Mouse (Mus musculus): ENCODE data around the gene Slc2a2. TPM values are rescaled to one million over a fixed set of nuclear protein-coding genes. Genes with fewer than 3 reads are reported as not detected.
"Not testable (repeated sequence)": the region's sequence is repeated elsewhere in the genome, so short reads cannot be mapped to it uniquely, and the experiment has no call there.

The Slc2a2 gene
- polyA plus RNA-seq, 1 experiment from 2014 or later: 45.8 TPM

GRCm38 (mm10) chr3:28761225-28761789 is 63.6 kb downstream of the Slc2a2 start:
- no peaks in the 10 kb centered on the region for H3K36me3 ChIP-seq (ENCODE audit: insufficient read depth, low read length)
- no peak overlapping the region for H3K4me3 ChIP-seq (replicated peaks; ENCODE audit: low read depth, low read length)
- no peak for TF ChIP-seq CTCF (IDR thresholded peaks at IDR 0.05; ENCODE audit: low read depth)
- no peaks in the 10 kb centered on the region for H3K9me3 ChIP-seq (replicated peaks; ENCODE audit: low read length)
- no peaks in the 10 kb centered on the region for H3K27me3 ChIP-seq (ENCODE audit: insufficient read depth, low read length)
- no peak overlapping the region for H3K9ac ChIP-seq (ENCODE audit: low read depth, low read length)
- 35% methylated on average over 8 of the region's 8 CpGs for WGBS
- H3K27ac ChIP-seq: no peak overlapping the region
- ATAC-seq (replicated peaks; ENCODE audit: low FRiP score, low read depth) (no peak), DNase-seq (ENCODE audit: low spot score) (no peak)
- H3K4me2 ChIP-seq (ENCODE audit: low read length): no peak overlapping the region
- no peaks in the 10 kb centered on the region for H3K4me1 ChIP-seq (replicated peaks; ENCODE audit: insufficient read depth, low read length)

- H3K27ac ChIP-seq: no peak overlapping the region
- TF ChIP-seq CTCF (IDR thresholded peaks at IDR 0.05; ENCODE audit: low read depth): no peak
- H3K36me3 ChIP-seq (ENCODE audit: insufficient read depth, low read length): no peaks in the 10 kb centered on the region
- H3K9ac ChIP-seq (ENCODE audit: low read depth, low read length): no peak overlapping the region
- WGBS: 85% methylated on average over 4 of the region's 4 CpGs
- no peak overlapping the region for H3K4me3 ChIP-seq (replicated peaks; ENCODE audit: low read depth, low read length)
- no peaks in the 10 kb centered on the region for H3K27me3 ChIP-seq (ENCODE audit: insufficient read depth, low read length)
- DNase-seq (ENCODE audit: low spot score) (no peak), ATAC-seq (replicated peaks; ENCODE audit: low FRiP score, low read depth) (no peak)
- no peaks in the 10 kb centered on the region for H3K9me3 ChIP-seq (replicated peaks; ENCODE audit: low read length)
- no peaks in the 10 kb centered on the region for H3K4me1 ChIP-seq (replicated peaks; ENCODE audit: insufficient read depth, low read length)
- H3K4me2 ChIP-seq (ENCODE audit: low read length): no peak overlapping the region
Observed at GRCm38 (mm10) chr3:28766935-28767334, 69.2 kb downstream of the Slc2a2 start.

- ATAC-seq (replicated peaks; ENCODE audit: low FRiP score, low read depth) (no peak), DNase-seq (ENCODE audit: low spot score) (no peak)
- H3K27ac ChIP-seq: no peak overlapping the region
- no peak for TF ChIP-seq CTCF (IDR thresholded peaks at IDR 0.05; ENCODE audit: low read depth)
- no peak overlapping the region for H3K4me3 ChIP-seq (replicated peaks; ENCODE audit: low read depth, low read length)
- H3K4me2 ChIP-seq (ENCODE audit: low read length): no peak overlapping the region
- no peaks in the 10 kb centered on the region for H3K27me3 ChIP-seq (ENCODE audit: insufficient read depth, low read length)
- no peaks in the 10 kb centered on the region for H3K36me3 ChIP-seq (ENCODE audit: insufficient read depth, low read length)
- WGBS: 55% methylated on average over 3 of the region's 3 CpGs
- H3K9ac ChIP-seq (ENCODE audit: low read depth, low read length): no peak overlapping the region
- H3K9me3 ChIP-seq (replicated peaks; ENCODE audit: low read length): no peaks in the 10 kb centered on the region
- H3K4me1 ChIP-seq (replicated peaks; ENCODE audit: insufficient read depth, low read length): no peaks in the 10 kb centered on the region
Observed at GRCm38 (mm10) chr3:28768222-28768621, 70.5 kb downstream of the Slc2a2 start.

- not testable (repeated sequence) for DNase-seq (ENCODE audit: low spot score)
Observed at GRCm38 (mm10) chr3:28772919-28773318, 75.2 kb downstream of the Slc2a2 start.

GRCm38 (mm10) chr3:28775361-28775760 is 77.7 kb downstream of the Slc2a2 start:
- no peak for DNase-seq (ENCODE audit: low spot score)
- no peak for ATAC-seq (replicated peaks; ENCODE audit: low FRiP score, low read depth)
- Histone ChIP-seq H3K4me2 (ENCODE audit: low read length) (no peak overlapping the region), H3K9ac (ENCODE audit: low read depth, low read length) (no peak overlapping the region), H3K36me3 (ENCODE audit: insufficient read depth, low read length) (no peaks in the 10 kb centered on the region), H3K4me3 (replicated peaks; ENCODE audit: low read depth, low read length) (no peak overlapping the region), H3K27ac (no peak overlapping the region), H3K27me3 (ENCODE audit: insufficient read depth, low read length) (no peaks in the 10 kb centered on the region), H3K4me1 (replicated peaks; ENCODE audit: insufficient read depth, low read length) (no peaks in the 10 kb centered on the region), H3K9me3 (replicated peaks; ENCODE audit: low read length) (no peaks in the 10 kb centered on the region)
- no peak for TF ChIP-seq CTCF (IDR thresholded peaks at IDR 0.05; ENCODE audit: low read depth)
- WGBS: 88% methylated on average over 7 of the region's 7 CpGs

More at GRCm38 (mm10) chr3:28772919-28773318, 75.2 kb downstream of the Slc2a2 start:
- TF ChIP-seq CTCF (IDR thresholded peaks at IDR 0.05; ENCODE audit: low read depth): 0 out of 2 replicates have a peak, but pooled peaks have one; percentile 11
- H3K27ac ChIP-seq; H3K4me2 ChIP-seq (ENCODE audit: low read length); H3K9ac ChIP-seq (ENCODE audit: low read depth, low read length); H3K4me3 ChIP-seq (replicated peaks; ENCODE audit: low read depth, low read length); H3K27me3 ChIP-seq (ENCODE audit: insufficient read depth, low read length); ATAC-seq (replicated peaks; ENCODE audit: low FRiP score, low read depth); H3K9me3 ChIP-seq (replicated peaks; ENCODE audit: low read length); H3K36me3 ChIP-seq (ENCODE audit: insufficient read depth, low read length); H3K4me1 ChIP-seq (replicated peaks; ENCODE audit: insufficient read depth, low read length): not testable (repeated sequence)
- 60% methylated on average over 4 of the region's 4 CpGs for WGBS

- H3K4me3 ChIP-seq (replicated peaks; ENCODE audit: low read depth, low read length): no peak overlapping the region
- DNase-seq (ENCODE audit: low spot score) (no peak), ATAC-seq (replicated peaks; ENCODE audit: low FRiP score, low read depth) (no peak)
- TF ChIP-seq CTCF (IDR thresholded peaks at IDR 0.05; ENCODE audit: low read depth): no peak
- no peak overlapping the region for H3K27ac ChIP-seq
- 88% methylated on average over 1 of the region's 1 CpGs for WGBS
- no peaks in the 10 kb centered on the region for H3K9me3 ChIP-seq (replicated peaks; ENCODE audit: low read length)
- H3K4me1 ChIP-seq (replicated peaks; ENCODE audit: insufficient read depth, low read length): no peaks in the 10 kb centered on the region
- H3K27me3 ChIP-seq (ENCODE audit: insufficient read depth, low read length): no peaks in the 10 kb centered on the region
- no peak overlapping the region for H3K4me2 ChIP-seq (ENCODE audit: low read length)
- H3K36me3 ChIP-seq (ENCODE audit: insufficient read depth, low read length): no peaks in the 10 kb centered on the region
- H3K9ac ChIP-seq (ENCODE audit: low read depth, low read length): no peak overlapping the region
Observed at GRCm38 (mm10) chr3:28775958-28776357, 78.3 kb downstream of the Slc2a2 start.

GRCm38 (mm10) chr3:28776491-28776890 is 78.8 kb downstream of the Slc2a2 start:
- no peak overlapping the region for H3K4me2 ChIP-seq (ENCODE audit: low read length)
- H3K9ac ChIP-seq (ENCODE audit: low read depth, low read length): no peak overlapping the region
- 80% methylated on average over 1 of the region's 1 CpGs for WGBS
- no peak overlapping the region for H3K27ac ChIP-seq
- H3K4me3 ChIP-seq (replicated peaks; ENCODE audit: low read depth, low read length): no peak overlapping the region
- TF ChIP-seq CTCF (IDR thresholded peaks at IDR 0.05; ENCODE audit: low read depth): no peak
- no peaks in the 10 kb centered on the region for H3K36me3 ChIP-seq (ENCODE audit: insufficient read depth, low read length)
- ATAC-seq (replicated peaks; ENCODE audit: low FRiP score, low read depth) (no peak), DNase-seq (ENCODE audit: low spot score) (no peak)
- H3K4me1 ChIP-seq (replicated peaks; ENCODE audit: insufficient read depth, low read length): no peaks in the 10 kb centered on the region; the same call in 1 of the 2 replicates
- no peaks in the 10 kb centered on the region for H3K9me3 ChIP-seq (replicated peaks; ENCODE audit: low read length)
- H3K27me3 ChIP-seq (ENCODE audit: insufficient read depth, low read length): no peaks in the 10 kb centered on the region
